Mouse (Mus musculus): ENCODE measurements around the gene Pde4d.

Pde4d gene

DNA sequence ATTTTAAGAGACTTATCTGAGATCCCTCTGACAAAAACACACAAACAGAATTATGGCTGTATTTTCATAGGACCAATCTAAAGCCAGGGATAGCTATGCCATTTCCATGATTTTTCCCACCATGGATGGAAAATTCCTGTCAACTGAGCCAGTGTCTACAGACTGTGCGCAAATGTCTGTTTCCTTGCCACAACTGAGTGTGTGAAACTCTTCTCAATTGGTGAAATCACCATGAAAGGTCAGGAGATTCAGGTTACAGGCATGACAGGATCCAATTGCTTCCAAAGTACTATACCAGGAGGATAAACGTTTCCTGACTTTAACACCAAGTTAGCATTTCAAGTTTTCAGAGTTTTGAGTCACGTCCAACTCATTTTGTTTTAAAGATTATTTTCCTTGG, 1213.0 kb downstream of the Pde4d start:
- DNase-seq (ENCODE audit: low spot score): no peak

DNA sequence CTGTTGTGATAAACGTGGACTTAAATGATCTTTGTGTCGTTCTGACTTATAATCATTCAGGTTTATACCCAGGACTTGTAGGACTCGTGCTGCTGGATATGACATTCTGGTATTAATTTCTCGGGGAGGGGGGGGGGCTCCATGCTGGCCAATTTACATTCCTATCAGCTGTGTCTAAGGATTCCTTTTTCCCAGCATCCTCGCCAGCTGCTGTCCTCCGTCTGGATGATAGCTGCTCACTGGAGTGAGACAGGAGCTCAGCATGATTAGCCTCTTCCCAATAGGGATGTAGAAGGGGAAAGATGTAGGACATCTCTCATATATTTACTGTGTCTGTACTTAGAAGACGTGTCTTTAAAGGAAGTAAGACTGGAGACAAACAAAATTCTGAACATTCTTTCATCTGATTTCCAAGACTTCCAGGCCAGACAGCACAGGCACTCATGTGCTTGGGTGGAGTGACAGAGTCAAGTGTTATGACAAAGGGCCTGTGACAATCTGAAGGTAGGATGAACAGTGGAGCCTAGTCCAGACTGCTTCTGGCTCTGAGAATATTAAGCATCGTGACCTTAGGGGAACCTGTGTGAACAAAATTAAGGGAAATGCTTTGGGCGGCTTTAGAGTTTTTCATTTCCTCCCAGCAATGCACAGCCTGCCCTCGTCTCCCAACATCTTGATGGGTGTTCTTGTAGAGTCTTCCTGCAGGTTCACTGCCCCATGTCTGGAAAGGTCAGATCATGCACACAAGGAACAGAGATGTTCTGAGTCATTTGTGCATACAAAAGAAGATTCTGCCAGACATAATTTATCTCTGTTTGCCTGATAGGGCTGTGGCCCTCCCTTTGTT, 1215.4 kb downstream of the Pde4d start:
- no peak for DNase-seq (ENCODE audit: low spot score)

DNA sequence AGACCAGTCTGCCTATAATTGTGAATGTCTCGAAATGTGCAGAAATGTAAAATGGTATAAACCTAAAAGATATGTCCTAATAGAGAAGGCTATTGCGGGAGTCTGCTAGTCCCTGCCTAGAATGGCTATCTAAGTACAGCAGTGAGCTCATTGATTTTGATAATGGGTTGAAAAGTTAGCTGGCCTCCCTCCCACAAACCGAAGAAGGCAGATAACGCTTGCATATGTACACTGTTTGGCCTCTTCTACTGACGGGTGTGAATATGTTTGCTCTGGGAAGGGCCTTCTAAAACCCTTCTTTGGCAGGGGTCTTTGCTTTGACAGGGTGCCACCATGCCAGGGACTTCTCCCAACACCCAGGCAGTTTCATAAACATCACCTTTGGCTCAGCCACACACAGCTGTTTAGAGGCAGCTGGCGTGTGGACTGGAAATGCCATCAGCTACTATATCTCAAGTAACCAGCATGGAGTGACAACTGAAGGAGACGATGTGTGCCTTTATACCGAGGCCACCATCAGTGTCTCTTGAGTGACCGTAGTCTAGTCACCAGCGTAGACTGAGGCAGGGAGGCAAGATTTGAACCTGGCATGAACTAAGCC, 1216.2 kb downstream of the Pde4d start:
- no peak for DNase-seq (ENCODE audit: low spot score)

DNA sequence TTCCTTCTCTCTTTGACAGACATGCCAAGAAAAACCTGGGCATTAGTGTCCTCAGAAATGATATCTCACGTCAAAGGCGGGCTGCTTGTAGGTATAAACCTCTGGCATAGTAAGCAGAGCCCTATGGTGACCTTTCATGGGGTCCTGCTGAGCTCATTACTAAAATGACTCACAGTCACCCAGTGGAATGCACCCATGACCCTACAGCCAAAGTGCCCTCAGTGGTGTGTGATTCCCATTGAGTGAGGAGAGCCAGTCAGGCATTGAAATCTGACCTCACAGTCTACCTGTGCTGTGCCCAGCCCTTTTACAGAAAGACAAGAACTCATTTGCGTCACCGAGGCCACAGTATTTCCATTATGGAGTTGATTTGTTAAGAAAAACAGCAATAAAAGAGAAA, 1220.2 kb downstream of the Pde4d start:
- no peak for DNase-seq (ENCODE audit: low spot score)

DNA sequence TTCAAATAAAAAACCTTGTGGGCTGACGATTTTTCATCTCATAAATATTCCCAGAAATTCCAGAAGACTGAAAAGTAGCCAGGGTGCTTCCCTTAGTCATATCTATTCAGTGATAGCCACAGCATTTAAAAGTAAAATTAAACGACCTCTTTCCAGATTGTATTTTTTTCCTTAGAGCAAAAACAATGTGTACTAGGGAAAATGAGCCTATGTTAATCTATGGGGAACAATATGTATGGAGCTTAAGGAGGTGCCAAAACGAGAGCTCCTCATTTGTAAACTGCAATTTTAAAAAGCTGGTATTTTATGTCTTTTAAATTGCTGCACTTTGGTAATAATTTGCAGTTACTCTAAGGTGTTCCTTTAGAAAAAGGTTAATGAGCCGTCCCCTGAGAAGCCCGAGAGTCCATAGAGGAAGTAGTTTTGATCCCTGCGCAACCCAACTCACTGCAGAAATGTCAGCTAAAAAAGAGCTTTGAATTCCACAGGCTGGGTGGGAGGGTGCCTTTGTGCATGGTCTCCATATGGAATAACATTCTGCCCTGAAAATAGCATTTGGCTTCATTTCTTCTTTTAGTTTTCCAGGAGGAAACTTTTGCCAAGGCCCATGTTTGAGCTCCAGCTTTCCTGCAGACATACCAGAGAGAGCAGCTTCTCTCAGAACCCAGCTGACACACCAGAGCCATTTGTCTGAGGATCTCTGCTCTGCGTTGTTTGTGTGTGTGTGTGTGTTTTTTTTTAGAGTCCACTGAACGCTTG, 1222.0 kb downstream of the Pde4d start:
- DNase-seq (ENCODE audit: low spot score): no peak

DNA sequence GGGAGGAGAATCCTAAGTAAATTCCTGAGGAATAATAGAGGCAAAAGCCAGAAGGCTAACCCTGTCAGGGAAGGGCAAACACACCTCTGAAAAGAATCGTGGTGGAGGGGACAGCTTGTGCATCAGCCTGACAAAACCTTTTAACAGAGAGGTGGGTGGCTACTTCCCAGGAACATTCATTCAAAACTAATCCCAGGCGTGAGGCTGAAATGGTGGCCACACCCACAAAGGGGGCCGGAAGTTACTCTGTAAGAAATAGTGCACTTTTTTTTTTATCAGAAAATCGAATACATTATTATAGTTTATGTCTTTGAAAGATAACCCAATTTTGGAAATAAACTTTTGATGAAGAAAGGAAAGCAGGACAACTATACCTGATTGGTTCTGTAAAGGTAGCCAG, 1227.3 kb downstream of the Pde4d start:
- no peak for DNase-seq (ENCODE audit: low spot score)

DNA sequence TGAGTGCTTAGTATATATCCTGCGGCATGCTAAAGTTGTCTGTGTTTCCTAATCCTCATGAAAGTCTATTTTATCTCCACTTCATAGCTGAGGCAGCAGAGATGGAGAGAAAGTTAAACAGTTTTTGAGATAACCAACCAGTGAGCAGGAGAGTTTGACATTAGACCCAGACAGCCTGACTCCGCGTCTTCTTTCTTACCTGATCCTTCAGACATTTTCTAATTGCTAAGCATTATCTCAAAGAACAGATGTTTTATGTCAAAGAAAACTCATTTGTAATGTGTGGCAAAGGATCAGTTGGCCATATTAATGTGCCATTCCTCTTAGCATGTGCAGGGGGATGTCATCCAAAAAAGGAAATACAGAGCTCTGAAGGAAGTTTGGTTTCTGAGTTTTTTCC, 1227.9 kb downstream of the Pde4d start:
- DNase-seq (ENCODE audit: low spot score): no peak

DNA sequence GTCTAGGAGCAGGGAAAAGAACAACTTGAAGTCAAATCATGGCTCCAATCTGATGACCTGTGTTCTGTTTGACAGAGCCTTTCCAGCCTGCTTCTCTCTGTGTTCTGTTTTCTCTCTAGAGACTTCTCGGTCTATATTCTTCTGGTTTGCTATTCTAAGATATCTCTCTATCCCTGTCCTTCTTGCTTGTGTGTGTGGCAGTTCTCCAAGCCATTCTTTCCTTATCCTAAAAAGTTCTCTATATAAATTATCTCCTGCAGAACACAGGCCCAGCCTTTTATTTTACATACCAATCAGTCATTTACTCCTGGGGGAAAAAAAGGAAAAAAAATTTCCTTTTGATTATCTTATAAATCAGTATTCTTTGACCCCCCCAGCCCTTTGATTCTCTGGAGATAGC, 1229.2 kb downstream of the Pde4d start:
- DNase-seq (ENCODE audit: low spot score): no peak

DNA sequence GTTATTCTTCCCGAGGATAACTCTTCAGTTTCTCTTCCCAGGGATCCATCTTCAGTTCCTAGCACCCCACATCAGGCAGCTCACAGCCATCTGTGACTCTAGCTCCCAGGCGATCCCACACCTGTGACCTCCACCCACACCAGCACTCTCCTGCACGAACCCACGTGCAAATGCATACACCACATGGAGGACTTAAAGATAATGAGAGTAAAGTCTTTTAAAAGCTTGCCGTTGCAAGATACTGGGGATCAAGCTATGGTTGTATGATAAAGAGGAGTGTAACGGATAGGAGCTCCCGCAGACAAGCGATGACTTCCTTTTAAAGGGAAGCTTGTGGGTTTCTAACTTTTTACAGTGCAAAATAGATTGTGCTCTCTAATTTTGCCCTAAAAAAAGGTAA, 1230.5 kb downstream of the Pde4d start:
- DNase-seq (ENCODE audit: low spot score): no peak

DNA sequence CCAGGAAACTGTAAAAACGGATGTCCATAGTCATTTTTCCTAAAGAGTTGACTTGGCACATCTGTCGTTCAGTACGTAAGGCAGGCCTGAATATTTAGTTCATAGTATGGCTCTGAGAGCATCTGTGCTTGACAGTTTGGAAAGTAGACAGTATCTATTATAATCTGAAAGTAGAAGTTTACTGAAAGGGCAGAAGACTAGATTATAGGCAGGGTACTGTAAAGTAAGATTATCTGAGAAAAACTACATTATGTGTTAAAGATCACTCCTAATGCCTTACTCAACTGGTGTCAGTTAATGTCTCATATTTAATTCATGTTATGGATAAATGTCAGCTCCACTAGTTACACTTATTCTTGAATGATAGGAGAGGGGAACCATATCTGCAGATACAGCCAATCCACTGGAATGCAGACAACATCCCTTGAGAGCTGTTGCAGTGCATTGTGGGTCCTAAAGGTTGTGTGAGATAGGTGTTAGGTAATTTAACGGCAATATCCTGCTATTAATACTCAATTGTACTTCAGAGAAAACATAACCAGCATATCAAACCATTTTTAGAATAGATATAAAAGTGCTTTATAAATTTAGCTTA, 1232.0 kb downstream of the Pde4d start:
- no peak for DNase-seq (ENCODE audit: low spot score)

DNA sequence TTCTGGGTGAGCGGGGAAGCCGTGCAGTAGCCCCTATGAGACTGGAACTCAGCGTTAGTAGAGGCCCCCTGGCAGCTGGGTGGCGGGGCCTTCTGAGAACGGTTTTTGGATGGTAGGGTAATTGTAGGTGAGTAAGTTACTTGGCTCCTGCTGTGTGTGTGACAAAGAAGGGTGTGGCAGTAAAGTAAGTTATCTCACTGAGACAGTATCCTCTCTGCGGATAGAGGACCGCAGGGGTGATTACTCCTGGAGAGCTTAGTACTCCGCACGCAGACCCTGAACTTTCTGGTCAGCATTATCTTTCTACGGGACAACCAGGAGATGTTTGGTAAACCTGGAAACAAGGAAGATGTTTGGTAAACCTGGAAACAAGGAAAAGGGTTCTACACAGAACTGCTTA, 1233.3 kb downstream of the Pde4d start:
- DNase-seq (ENCODE audit: low spot score): no peak

DNA sequence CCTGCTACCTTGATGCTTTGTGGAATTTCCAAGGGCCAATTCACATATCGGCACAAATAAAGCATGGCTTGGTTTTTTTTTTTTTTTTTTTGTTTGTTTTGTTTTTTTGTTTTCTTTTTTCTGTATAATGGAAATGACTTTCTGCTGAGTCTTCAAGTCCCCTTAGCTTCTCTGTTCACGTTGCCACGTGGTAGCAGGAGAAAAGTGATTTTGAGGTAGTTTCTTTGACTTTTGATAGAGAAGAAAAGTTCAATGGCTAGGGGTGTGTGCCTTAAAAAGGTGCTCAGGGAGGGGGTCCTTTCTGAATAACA, 1235.2 kb downstream of the Pde4d start:
- no peak for DNase-seq (ENCODE audit: low spot score)

DNA sequence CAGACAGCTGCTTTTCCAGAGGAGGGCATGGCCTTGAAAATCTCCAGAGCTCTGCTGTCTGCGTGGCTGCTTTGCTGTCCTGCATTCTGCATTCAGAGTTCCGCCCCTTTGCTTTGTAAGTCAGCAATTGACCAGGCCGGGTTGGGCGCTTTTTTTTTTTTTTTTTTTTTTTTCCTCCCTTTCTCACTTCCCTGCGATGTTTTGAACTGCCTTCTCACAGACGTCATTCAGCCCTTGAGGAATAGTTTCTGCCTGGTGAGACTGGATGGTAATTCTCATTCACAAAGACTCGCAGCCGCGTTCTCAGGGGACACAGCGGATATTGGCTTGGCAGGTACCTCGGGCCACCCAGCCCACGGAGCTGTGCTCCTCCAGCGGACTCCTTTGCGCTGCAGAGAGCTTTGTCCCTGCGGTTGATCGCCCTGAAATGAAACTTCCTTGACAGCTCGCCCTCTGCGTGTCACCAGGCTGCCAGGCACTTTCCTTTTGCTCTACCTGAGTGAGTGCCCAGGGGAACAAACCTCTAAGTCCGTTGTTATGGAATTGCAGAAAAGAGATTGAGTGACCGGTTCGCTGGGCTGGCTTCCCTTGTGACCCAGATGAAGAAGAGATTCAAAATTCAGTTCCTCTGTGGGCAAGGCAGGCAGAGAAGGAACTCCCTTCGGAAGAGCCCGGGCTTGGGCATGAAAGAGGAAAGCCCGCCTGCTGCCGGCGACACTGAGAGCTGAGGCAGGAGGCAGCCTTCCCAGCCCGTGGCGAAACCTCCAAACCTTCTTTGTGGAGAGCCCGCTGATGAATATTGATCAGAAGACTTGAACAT, 1235.8 kb downstream of the Pde4d start:
- peak; percentile 55 for DNase-seq (ENCODE audit: low spot score)

DNA sequence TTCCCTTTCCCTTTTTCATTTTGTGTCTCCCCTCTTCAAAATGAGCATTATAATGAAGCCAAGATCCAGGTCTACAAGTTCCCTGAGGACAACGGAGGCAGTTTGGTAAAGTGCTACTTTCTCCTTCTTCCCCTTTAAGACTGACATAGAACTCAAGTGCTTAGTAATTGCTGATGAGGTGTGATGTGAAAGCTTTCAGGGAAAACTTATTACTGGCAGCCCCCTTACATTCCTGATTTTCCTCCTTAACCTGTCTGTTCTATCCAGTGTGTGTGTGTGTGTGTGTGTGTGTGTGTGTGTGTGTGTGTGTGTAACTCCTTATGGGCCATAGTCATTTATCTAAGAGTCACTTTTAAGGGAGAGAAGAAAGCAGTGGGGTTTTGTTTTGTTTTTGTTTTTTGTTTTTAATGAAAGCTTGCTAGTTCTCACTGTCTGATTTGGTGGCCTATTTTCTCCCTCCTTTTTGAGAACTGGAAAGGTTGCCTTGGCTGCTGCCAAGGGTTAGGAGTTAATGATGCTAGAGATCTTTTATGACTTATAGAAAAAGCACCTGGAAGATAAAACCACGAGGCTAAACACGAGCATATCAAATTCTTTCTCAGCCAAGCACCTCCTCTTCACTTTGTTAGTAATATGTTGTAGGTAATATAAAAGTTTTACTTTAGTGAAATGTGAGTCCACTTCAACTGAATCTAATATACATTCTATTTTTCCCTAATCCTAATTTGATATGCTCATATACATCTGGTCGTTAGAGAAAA, 1236.5 kb downstream of the Pde4d start:
- no peak for DNase-seq (ENCODE audit: low spot score)

DNA sequence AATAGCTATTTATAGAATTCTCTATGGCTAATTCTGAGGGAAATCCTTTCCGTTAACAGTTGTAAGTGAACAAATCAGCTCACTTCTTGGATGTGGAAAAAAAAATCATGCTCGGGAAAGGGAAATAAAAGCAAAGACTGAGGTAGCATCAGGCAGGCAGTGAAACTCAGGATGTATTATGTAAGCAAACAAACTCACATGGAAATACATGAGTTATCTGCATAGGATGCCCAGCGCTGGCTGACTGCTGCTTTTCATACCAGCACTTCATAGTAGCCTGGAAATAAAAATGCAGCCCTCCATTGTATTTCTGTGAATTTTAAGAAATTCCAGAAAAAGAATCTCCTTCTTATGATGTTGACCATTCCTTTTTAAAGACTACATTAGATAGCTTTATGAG, 1237.2 kb downstream of the Pde4d start:
- DNase-seq (ENCODE audit: low spot score): no peak

DNA sequence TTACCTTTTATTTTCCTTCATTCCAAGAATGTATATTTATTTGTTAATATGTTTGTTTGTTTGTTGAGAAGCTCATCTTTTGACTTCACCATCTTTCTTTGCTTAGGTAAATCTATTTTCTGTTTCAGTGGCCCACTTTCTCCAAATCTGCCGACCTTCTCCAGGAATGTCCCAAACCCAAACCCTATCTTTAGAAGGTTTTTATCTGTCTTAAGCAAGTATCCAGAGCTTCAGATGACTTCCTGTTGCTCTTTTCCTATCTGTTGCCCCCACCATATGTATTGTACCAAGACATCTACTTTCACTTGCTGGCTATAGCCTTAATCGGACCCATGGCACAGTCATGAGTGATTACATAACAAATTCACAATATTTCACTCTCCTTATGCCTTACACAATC, 1238.4 kb downstream of the Pde4d start:
- no peak for DNase-seq (ENCODE audit: low spot score)

DNA sequence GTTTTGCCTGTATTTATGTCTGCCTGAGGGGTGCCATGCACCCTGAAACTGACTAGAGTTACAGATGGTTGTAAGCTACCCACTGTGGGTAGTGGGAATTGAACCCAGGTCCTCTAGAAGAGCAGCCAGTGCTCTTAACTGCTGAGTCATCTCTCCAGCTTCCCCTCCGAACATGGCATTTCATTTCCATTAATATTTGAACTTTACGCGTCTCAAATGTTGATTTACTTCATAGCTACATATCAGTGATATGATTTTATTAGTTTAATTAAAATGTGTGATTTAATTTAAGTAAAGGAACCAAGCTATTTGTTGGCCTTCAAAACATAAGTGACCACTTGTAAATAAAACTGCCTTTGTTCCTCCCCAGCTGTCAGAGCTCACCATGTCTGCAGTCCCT, 1239.4 kb downstream of the Pde4d start:
- no peak for DNase-seq (ENCODE audit: low spot score)

DNA sequence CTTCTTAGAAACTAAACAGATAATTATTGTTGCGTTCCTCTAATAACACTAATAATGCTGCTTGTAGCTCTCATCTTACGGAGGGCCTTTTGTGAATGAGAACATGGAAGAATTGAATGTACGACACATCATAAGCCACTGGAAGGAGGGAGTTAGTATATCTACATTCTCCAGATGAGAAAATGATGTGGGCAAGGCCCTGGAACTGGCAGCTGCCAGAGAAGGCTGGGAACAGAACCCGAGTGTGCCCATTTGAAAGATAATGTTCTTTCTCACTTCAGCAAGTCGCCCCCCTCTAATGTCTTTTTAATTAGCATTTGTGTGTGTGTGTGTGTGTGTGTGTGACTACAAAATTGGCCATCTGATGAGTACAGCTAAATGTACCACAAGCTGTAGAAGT, 1240.8 kb downstream of the Pde4d start:
- DNase-seq (ENCODE audit: low spot score): no peak

DNA sequence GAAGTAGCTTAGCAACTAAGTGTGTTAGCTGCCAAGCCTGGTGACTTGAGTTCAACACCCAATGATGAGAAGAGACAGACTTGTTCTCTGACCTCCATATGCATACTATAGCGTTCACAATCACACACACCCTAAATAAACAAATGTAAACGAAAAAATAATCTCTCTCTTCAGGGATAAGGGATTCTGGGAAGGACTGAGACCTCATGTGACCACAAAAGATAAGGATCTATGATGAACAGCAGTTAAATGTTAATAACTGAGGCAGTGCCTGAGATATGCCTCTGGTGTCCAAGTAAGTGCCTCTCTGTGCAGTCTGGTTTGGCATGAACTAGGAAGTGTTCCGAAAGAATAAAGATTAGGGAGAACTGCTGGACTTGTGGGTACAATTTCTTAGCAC, 1243.1 kb downstream of the Pde4d start:
- no peak for DNase-seq (ENCODE audit: low spot score)

DNA sequence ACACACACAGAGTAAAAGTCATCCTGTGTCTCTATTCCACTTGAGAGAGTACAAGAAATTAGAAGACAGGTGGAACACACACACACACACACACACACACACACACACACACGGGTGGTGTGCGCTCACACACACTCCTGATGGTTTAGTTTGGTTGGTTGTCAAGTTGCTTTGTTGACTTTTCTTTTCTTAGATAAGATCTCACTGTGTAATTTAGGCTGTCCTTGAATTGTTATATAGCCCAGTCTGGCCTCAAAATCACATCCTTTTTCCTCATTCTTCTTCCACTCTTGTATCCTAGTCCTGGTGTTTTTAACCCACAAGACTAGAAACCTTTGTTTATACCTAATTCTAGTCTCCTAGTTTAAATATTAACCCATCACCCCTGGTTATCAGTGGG, 1244.0 kb downstream of the Pde4d start:
- DNase-seq (ENCODE audit: low spot score): no peak

DNA sequence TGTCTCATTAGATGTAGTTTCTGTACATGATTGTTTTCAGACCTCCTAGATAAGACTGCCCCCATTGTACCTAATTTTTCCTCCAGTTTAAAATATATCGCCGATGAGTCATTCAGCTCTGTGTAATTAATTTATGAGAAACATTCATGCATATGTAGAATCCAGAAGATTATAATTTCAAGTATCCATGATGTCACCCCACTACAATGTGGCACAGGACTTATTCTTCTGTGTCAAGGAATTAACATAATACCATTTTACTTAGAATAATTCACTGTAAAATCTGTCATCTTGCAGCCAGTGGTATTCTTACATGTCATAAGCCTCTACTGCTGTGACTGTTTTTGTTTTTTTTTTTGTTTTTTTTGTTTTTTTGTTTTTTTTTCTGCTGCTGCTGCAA, 1244.5 kb downstream of the Pde4d start:
- no peak for DNase-seq (ENCODE audit: low spot score)
